Mouse (Mus musculus): ENCODE results near the gene Irgm1.
"Not testable (repeated sequence)": the region's sequence is repeated elsewhere in the genome, so short reads cannot be mapped to it uniquely, and the experiment has no call there.

The Irgm1 gene

DNA sequence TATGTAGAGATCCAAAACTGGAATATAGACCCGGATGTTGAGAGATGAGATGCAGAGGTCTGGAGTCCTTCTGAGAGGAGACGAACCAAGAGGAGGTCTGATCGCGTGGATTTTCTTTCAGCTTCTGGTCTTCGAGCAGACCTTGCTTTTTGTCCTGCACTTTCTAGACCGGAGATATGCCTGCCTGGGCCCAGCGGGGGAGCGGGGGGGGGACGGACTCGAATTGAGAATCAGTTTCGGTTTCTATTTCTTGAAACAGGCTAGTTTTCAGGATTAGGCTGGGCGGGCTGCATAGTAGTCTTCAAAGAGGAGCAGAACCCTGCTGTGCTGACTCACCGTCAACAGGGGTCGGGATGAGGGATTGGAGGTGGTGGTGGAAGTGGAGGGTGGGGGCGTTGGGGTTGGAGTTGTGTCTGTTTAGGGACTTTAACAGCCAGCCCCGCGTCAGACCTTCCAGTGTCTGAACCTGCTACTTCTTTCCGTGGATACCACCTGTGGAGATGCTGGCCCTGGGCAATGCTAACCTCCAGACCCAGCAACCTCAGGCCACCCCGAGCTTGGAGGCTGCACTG is at the start of gene Irgm1:
TSS of gene Irgm1 (minus strand) at position 483 of the 572 bp plus-strand sequence.
- no peak for DNase-seq (ENCODE audit: low read depth in 1 of 2, low spot score in 2 of 2)

DNA sequence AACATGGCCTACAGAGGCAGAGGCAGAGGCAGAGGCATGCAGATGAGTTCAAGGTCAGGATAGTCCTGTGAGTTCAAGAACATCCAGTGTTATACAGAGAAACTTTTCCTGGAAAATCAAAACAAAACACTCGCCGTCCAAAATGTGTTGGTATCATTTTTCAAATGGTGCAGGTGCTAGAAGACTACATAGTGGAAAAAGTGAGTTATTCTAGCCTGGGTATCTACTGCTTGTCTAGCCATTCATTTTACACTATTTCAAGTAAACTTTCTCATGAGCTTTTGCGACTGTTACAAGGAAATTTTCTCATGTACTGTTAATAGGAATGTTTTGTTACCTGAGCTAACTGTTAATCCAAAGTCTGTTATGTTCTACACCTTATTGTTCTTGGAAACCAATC is 46.9 kb upstream of the Irgm1 start:
- DNase-seq (ENCODE audit: low read depth in 1 of 2, low spot score in 2 of 2) = no peak

DNA sequence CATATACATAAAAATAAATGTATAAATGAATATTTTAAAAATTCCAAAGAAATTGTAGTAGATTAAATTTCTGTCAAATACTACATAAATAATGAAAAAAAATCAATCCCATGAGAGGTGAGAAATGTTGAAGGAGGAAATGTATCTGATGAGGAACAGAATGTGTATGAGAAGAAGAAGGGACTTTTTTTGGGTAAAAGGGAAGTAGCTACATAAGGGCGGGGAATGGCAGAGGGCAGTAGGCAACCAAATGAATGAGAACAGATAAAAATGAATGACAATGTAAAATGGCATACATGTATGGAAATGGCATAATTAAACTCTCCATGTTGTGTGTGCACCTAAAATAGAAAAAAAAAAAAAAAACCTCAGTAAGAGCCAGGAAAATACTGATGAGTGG is 42.1 kb upstream of the Irgm1 start:
- no peak for DNase-seq (ENCODE audit: low read depth in 1 of 2, low spot score in 2 of 2)

DNA sequence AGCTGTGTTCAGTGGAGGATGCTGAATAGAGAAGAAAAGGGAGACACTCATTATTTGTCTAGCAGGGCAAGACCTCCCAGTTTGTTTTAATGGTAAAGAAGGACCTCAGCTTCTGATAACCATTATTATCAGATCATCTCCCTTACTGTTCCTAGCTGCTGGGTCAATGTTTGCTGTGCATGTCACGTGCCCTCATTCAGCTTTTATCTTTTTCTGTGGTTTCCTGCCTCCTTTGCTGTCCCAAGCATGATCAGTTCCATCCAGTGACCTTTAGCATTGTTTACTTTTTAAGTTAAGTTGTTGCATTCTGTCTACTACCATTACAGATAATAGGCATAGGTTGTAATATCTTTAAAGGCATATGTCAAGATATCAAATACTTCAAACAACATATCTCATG is 37.0 kb upstream of the Irgm1 start:
- no peak for DNase-seq (ENCODE audit: low read depth in 1 of 2, low spot score in 2 of 2)

DNA sequence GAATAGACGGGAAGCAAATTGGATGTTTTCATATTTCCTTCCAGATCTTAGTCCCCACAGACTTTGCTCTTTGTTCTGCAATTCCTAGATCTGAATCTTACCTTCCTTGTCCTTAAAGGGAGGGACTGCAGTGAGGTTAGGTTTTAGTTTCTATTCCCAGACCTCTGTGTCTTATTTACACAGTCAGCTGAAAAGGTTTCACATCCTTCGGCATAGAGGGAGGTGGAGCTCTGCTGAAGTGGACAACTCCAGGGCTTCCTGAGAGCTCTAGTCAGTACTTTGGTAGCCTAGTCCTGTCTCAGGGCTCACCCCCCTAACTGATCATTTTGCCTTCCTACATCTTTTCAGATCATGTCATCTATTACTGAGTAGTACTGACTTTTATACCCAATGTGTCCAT is 30.5 kb upstream of the Irgm1 start, which contains the start of gene Gm5431:
TSS of gene Gm5431 (minus strand) at position 194 of the 400 bp plus-strand sequence.
- peak in 1 of 2 experiments; percentile 2 for DNase-seq (ENCODE audit: low read depth in 1 of 2, low spot score in 2 of 2)

DNA sequence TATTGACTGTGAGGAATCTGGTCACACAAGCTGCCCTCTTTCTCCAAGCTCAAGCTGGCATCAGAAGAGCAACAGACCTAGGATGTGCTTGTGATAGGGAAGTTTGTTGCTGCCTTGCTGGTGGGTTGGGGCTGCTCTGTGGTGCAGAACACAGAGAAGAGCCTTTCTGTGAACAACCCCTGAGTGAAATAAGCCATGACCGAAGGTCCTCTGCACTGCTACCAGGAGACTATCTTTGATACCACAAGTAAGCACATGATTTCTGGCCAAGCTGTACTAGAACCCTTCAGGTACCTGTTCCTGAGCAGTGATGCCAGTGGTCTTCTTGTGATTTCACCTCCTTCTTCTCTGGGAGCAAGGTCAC is 30.1 kb upstream of the Irgm1 start:
- DNase-seq (ENCODE audit: low read depth in 1 of 2, low spot score in 2 of 2) = not testable (repeated sequence)

DNA sequence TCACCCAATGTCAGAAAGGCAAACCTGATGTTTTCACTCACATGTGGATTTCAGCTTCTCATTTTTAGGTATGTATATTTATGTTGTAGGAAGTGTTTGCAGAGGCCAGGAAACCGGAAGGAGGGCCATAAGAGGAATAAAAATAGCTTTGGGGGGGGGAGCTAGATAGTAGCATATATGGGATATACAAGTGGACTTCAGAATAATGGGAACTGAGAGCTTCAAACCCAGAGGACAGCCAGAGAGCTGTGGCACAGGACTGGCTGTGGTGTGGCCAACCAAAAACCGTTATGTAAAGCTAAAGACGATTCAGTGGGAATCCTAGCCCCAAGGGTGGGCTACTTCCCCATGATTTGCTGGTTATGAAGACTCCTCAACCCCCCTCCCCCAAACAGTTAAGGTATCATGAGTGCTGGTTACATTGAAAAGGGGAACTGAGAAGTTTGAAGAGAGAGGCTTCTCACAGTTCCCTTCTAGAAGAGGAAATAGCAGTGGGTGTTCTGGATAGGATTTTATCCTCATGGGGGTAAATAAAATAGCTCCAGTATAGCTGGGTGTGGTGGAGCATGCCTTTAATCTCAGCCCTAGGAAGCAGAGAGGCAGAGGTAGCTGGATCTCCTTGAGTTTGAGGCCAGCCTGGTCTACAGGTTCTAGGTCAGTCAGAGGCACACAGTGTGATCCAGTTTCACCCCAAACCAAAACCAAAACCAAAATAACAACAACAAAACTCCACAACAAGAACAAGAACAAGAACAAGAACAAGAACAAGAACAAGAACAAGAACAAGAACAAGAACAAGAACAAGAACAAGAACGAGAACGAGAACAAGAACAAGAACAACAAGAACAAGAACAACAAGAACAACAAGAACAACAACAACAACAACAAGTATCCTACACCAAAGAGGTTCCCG is 29.4 kb upstream of the Irgm1 start:
- peak; percentile 8 to 28 for DNase-seq (ENCODE audit: low read depth in 1 of 2, low spot score in 2 of 2)

DNA sequence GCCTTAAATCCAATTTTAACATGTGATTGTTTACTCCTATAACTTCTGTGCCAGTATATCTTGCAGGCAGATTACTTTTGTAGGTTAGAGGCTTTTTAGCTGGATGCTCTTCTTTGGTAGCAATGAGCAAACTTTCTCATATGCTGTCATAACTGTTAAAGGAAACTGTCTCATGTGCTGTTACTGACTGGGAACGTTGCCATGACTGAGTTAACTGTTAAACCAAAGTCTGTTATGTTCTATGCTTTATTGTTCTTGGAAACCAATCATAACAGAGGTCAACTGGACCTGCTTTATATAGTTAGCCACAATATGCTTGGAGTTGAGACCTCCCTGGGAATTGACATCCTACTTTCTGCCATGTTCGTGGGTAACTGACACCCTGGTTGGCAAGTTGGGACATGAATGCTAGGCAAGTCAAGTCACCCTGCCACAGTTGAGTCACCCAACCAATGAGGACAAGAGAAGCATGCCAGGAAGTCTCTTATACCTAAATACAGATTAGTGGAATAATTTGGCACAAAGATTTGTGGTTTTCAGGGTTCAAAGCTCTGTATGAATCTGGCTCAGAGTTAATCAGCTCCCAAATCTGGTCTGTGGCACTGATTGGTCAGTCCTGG is 27.4 kb upstream of the Irgm1 start:
- no peak for DNase-seq (ENCODE audit: low read depth in 1 of 2, low spot score in 2 of 2)

DNA sequence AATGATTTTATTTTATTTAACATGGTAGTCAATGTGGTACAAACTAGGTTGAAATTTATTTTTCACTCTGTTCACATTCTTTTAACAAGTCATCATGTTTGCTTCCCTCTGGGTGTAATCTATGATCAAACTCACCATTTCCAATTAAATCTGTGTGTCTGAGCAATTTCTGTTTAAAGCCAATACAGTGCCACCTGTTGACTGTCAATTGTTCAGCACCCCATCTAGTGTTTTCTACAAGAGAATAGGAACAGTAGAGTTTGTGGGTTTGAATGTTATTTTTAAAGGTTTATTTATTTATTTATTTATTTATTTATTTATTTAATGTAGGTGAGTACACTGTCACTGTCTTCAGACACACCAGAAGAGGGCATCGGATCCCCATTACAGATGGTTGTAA is 5.2 kb upstream of the Irgm1 start:
- no peak for DNase-seq (ENCODE audit: low read depth in 1 of 2, low spot score in 2 of 2)

DNA sequence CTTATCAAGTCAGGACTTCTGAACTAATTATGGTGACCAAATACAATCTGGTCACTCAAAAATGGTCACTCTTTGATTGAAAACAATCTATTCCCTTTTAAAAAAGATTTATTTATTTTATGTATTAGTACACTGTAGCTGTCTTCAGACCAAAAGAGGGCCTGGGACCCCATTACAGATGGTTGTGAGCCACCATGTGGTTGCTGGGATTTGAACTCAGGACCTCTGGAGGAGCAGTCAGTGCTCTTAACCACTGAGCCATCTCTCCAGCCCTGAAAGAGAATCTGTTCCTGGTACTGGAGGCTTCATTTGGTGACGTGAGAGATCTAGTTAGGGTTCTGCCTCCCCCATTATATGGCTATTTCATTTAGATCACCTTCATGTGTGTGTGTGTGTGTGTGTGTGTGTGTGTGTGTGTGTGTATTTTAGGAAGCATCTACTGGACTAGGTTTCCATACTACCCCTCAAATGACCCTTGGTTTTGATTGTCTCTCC is 3.9 kb upstream of the Irgm1 start:
- DNase-seq (ENCODE audit: low read depth in 1 of 2, low spot score in 2 of 2) = not testable (repeated sequence)

DNA sequence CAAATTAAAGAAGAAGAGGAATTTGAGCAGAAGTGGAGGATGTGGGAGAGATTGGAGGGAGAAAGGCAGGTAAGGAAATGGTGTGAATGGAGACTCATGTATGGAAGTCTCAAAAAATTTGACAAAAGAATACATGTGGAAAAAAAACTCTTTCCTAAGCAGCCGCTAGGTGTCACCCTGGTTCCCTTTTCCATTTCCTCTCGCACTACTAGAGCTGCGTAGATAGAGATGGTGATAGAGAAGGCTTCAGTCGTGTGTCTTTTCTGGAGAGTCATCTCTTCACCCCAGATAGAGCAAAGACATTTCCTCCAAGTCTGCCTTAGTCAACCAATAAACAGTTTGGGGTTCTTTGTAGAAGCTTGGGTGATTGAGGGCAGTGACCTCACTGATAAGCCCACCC is 3.0 kb upstream of the Irgm1 start:
- no peak for DNase-seq (ENCODE audit: low read depth in 1 of 2, low spot score in 2 of 2)

DNA sequence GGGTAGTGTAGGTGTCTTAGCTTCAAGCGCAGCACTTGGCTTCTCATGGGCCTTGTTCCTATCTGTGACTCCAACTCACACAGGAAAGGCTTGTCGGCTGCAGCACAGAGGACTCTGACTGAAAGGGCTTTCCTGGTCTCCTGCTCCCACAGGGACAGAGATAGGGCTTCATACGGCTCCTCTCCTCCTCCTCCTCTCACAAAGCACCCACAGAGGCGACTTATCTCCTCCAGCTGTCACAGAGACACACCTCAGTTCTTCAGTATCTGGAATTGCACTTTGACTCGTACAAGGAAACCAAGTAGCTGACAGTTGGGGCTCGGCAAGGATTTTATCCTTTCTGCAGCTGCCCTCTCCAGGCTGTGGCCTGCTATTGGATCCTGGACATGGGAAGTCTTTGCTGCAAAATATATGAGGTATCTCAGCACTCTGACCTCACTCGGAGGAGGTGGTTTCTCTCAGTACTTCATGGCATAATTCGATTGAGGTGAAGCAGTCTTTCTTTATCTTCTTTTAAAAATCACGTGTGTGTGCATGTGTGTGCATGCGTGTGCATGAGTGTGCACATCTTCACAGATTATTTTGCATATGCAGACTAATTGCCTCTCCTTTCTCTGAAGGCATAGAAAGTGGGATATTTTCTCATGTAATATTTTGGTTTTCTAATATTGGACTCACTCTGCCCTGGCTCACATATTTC is 2.3 kb upstream of the Irgm1 start:
- DNase-seq (ENCODE audit: low read depth in 1 of 2, low spot score in 2 of 2) = no peak

DNA sequence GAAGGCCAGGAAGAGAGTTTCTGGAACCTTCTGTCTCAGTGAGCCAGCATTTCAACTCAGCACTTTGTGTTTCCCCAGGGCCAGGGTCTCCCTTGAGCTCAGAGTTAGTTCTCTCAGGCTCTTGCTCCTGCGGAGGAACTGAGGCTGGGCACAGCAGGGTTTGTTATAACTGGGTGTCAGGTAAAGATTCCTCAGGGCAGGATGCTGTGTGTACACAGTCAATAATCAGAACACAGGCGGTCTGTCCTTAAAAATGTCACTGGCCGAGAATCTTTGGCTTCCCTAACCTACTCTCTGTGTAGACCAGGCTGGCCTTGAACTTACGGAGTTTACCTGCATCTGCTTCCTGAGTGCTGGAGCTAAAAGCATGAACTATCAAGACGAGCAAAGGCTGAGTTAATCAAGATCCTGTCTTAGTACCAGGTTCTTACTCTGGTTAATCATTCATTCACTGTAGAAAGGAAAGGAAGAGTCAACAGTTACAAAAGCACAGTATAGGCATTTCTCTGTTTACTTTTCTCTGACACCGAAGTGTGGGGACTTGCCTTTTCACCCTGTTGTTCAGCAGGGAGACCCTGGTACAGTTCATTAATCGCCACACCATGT is 1.3 kb upstream of the Irgm1 start:
- no peak for DNase-seq (ENCODE audit: low read depth in 1 of 2, low spot score in 2 of 2)

DNA sequence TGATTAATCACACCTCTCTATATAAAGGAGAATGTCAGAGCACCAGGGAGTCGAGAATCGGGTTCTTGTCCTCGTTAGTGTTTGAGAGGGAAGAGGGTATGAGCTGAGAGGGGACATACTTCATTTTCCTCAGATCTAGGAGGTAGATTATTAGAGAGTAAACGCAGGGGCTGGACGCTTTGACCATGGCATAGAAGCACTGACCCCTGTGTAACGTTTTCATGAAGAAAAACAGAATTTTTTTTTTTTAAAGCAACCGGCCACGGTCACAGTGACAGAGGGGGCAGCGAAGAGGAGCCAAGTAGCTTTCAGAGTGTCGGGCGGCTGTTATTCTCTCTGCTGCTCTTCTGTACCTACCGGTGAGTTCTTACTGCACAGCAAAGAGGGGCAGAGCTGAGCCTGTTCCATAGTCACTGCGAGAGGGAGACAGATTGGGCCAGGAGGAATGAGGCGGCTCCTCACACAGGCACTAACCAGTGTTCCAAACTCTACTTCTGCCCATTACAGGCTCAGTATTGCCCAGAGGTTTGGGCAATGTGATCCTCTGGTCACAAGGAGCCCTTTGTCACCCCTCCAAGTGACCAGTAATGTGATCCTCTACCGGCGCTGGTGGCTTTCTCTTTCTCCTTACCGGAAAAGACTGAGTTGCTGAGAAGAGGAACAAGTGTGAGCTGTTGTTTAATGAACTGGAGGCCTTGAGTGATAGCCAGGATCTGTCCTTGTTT is 496 bp upstream of the Irgm1 start:
- no peak for DNase-seq (ENCODE audit: low read depth in 1 of 2, low spot score in 2 of 2)

DNA sequence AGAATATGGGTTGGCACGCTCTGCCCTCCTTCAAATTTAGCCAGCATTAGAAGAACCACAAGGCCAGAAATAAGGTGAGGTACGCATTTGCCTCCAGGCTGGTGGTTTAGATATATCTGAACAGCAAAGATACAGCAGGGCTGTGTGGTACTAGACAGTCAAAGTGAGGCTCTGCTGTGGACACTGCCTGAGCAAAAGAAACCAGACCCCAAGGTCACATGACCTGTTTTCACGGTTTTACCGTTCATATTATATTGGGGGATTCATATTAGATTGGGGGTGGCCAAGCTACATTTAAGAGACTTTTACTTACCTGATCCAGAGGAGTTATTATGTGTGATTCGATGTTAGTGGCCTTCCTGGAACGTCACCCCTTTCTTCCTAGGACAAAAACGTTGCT is 702 bp downstream of the Irgm1 start:
- no peak for DNase-seq (ENCODE audit: low read depth in 1 of 2, low spot score in 2 of 2)

DNA sequence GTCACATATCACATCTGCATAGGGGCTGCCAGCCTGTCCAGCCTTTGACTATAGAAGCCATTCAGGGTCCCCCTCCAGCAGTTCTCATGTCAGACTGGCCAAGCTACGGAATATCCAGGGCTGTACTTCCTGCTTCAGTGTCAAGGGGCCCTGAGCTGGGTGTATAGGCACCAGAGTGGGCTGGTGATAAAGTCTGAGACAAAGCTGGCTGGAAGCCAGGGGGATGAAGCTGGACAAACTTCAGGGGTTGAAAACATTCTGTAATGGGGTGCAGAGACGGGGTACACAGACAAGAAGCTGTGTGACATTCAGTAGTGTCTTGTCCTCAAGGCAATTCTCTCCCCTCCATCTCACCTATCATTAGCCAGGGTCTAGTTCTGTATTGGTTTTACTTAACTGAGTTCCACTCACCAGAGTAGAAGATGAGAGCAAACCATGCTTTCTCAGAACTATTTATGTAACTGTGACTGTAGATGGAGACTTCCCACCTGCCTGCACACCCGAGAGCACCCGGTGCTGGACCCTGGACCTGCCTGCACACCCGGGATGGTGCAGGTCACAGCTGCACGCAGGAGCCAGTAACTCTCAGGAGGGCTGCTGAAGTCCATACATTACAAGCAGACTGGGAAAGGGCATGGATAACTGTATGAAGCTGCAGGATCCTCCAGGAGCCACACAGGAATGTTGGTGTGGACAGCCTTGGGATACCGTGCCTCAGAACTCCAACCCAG is 1.9 kb downstream of the Irgm1 start:
- no peak for DNase-seq (ENCODE audit: low read depth in 1 of 2, low spot score in 2 of 2)

DNA sequence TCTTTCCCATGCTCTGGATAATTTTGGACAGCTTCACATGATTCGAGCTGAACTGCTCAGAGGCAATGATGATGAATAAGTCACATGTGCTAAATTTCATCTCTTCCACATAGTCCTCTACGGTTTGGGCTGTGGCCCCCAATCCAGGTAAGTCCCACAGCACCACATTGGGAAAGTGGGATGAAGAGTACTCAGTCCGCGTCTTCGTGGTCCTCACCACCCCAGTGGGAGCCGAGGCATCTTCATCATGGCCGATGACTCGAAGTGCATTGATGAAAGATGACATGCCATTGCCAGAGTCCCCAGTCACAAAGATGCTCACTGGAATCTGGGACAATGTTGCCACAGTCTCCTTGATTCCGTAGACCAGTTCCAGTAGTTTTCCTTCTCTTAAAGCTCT is 5.0 kb downstream of the Irgm1 start:
- DNase-seq (ENCODE audit: low read depth in 1 of 2, low spot score in 2 of 2) = no peak

DNA sequence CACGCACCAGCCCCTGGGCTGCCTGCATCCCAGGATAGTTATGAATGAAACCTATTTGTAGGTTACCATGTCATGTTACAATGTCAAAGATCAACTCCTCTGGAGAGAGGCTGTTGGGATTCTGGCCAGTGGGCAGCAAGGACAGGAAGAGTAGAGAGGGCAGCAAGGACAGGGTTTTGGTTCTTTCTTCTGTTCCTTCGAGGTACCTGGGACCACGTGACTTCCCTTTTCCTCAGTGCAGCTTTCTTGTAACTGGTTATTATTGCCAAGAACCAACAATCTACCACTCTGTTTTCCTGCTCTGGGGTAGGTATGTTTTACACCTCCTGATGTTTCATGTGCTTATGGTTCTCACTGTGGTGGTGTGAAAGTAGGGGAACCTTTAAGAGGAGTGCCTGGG is 7.7 kb downstream of the Irgm1 start:
- DNase-seq (ENCODE audit: low read depth in 1 of 2, low spot score in 2 of 2) = no peak

DNA sequence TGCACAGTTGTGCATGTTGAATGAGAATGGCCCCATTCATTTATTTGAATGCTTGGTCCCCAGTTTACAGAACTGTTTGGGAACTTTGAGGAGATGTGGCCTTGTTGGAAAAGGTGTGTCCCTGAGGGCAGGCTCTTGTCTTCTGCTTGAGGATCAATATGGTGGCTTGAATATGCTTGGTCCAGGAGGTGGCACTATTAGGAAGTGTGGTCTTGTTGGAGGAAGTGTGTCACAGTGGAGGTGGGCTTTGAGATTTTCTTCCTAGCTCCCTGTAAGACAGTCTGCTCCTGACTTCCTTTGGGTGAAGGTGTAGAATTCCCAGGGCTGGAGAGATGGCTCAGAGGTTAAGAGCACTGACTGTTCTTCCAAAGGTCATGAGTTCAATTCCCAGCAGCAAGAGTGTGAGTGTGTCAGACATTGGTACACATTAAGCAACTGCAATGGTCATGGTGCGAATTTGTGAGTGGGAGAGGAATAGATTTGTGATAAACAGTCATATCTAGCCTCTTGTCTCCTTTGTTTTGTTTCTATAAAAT is 8.6 kb downstream of the Irgm1 start:
- no peak for DNase-seq (ENCODE audit: low read depth in 1 of 2, low spot score in 2 of 2)

Data from monocyte, adult 2 months (primary cell).